Mouse (Mus musculus) G1E (cell line): ENCODE data around the gene Rbm48. TPM values are rescaled to one million over a fixed set of nuclear protein-coding genes. Genes with fewer than 3 reads are reported as not detected.

Source experiments
- ATAC-seq: 2 replicates; pipeline ENCODE4 v1.8.0; 2016; ENCODE audit warnings: mild to moderate bottlenecking; ENCODE audit not compliant: insufficient number of reproducible peaks, poor library complexity, low FRiP score, severe bottlenecking; ENCODE audit errors: extremely low read depth
- DNase-seq: peaks from one replicate; pipeline ENCODE4 v3.0.0; 2012; ENCODE audit warnings: low spot score
- H3K27me3 ChIP-seq: 2 replicates; pipeline ENCODE4 v1.6.1; 2012; ENCODE audit warnings: mild to moderate bottlenecking, low read length, inconsistent platforms; ENCODE audit not compliant: insufficient read depth
- H3K36me3 ChIP-seq: replicated peaks from 2 replicates; pipeline ENCODE3; 2012; ENCODE audit warnings: mild to moderate bottlenecking, inconsistent platforms
- H3K4me1 ChIP-seq: 2 replicates; pipeline ENCODE4 v1.6.1; 2012; ENCODE audit warnings: low read depth, low read length, inconsistent platforms, mixed read lengths; ENCODE audit not compliant: insufficient read depth
- H3K4me3 ChIP-seq: 2 replicates; pipeline ENCODE4 v1.5.1; 2012; ENCODE audit warnings: low read depth, mild to moderate bottlenecking, inconsistent platforms, low read length, moderate library complexity, mixed read lengths
- H3K9me3 ChIP-seq: replicated peaks from 2 replicates; pipeline ENCODE4 v1.6.1; 2012; ENCODE audit warnings: inconsistent platforms
- CTCF ChIP-seq: IDR thresholded peaks from 2 replicates; pipeline ENCODE4 v1.5.1; 2012; ENCODE audit warnings: low read depth, low read length, inconsistent platforms, mixed read lengths
- GATA1 ChIP-seq: IDR thresholded peaks from 2 replicates; pipeline ENCODE4 v1.6.1; 2012; ENCODE audit warnings: borderline replicate concordance, low read length, inconsistent platforms, mixed read lengths
- GATA2 ChIP-seq: IDR thresholded peaks from 2 replicates; pipeline ENCODE4 v1.6.1; 2012; ENCODE audit warnings: low read depth, low read length, inconsistent platforms, borderline replicate concordance
- POLR2AphosphoS5 ChIP-seq: IDR thresholded peaks from 2 replicates; pipeline ENCODE4 v1.6.1; 2012; ENCODE audit warnings: low read depth, low read length, inconsistent platforms; ENCODE audit not compliant: insufficient replicate concordance
- TAL1 ChIP-seq: conservative IDR thresholded peaks from 2 replicates; pipeline ENCODE4 v1.6.1; 2012; ENCODE audit warnings: low read depth, low read length, inconsistent platforms, mixed read lengths
- polyA plus RNA-seq: library from polyadenylated mRNA; stranded (reverse); fragments of >175 nt; gene quantifications from 2 replicates; pipeline ENCODE4 v1.2.3, GENCODE M21; 2012
- total RNA-seq, 2 experiments: library from RNA; stranded (forward) in 1 of 2; stranded (reverse) in 1 of 2; fragments of 200-1000 nt in 1 of 2; fragments of >200 nt in 1 of 2; fragmentation: Nextera tagmentation in 1 of 2; gene quantifications; 2 replicates each; pipeline ENCODE4 v1.2.3; 2014 to 2017

Gene Rbm48
- total RNA-seq (2014; fragmentation: Nextera tagmentation), result 21.6 and 60.5 TPM in 2 replicates
- total RNA-seq (2017), result 28.9 and 38.8 TPM in 2 replicates
- 2.8 and 4.0 TPM in 2 replicates for polyA plus RNA-seq

DNA sequence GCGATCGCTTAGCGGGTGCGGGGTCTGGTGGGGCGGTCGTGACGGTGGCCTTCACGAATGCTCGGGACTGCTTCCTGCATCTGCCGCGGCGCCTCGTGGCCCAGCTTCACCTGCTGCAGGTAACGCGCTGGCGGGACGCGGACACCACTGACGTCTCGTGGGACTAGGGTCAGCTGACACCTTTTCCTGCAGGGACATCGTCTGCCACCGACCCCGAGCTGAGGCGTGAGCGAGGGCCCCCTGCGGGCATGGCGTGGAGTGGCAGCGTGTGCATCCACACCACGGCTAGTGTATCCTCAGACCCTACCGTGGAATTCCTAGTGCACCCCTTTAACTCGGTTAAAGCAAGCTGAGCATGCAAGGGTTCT, at the start of gene Rbm48:
TSS of gene Rbm48 (minus strand) at position 187 of the 368 bp plus-strand sequence.
- Histone ChIP-seq H3K4me1 (peaks cover 34% of the 10 kb centered on the region), H3K9me3 (no peaks in the 10 kb centered on the region), H3K4me3 (peak within 1 kb of the TSS; percentile 82), H3K27me3 (no peaks in the 10 kb centered on the region), H3K36me3 (peaks cover 53% of the 10 kb centered on the region)
- DNase-seq (peak; percentile 77), ATAC-seq (peak; percentile 45)
- TF ChIP-seq CTCF (peak; percentile 85), GATA2 (no peak)

- no peak for DNase-seq
- TF ChIP-seq TAL1 (no peak), GATA1 (no peak), GATA2 (no peak), CTCF (no peak), POLR2AphosphoS5 (no peak)
- Histone ChIP-seq H3K9me3 (no peaks in the 10 kb centered on the region), H3K4me1 (peaks cover 26% of the 10 kb centered on the region), H3K4me3 (peak overlapping the region; percentile 19; the same call in 1 of the 2 replicates), H3K27me3 (no peaks in the 10 kb centered on the region), H3K36me3 (peaks cover 47% of the 10 kb centered on the region)
- ATAC-seq, result no peak
Measured at GRCm38 (mm10) chr5:3645326-3645725, 48.9 kb upstream of the Rbm48 start.

DNA sequence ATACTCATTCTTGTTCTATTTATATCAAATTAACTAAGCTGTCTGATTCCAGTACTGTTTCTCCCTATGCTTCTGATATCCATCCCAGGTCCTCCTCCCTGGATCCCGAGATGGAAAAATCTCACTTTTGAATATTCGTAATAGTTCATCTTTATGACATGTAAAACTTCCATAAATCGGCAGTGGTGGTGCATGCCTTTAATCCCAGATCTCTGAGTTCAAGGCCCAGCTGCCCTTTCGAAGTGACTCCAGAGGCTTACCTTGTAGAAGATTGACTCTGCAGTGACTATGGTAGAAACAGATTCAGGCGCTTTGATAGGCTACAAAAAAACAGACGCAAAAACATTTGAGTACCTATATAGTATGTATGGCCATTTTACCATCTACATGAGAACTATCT, 48.2 kb upstream of the Rbm48 start:
- H3K36me3 ChIP-seq, result peaks cover 49% of the 10 kb centered on the region
- no peaks in the 10 kb centered on the region for H3K9me3 ChIP-seq
- DNase-seq, result no peak
- no peak overlapping the region for H3K4me3 ChIP-seq
- no peaks in the 10 kb centered on the region for H3K27me3 ChIP-seq
- no peak for ATAC-seq
- peaks cover 21% of the 10 kb centered on the region for H3K4me1 ChIP-seq
- no peak for TF ChIP-seq CTCF
- TF ChIP-seq POLR2AphosphoS5, result no peak
- no peak for TF ChIP-seq GATA2
- TF ChIP-seq TAL1, result no peak
- no peak for TF ChIP-seq GATA1

GRCm38 (mm10) chr5:3635286-3635685, 38.9 kb upstream of the Rbm48 start:
- H3K9me3 ChIP-seq, result no peaks in the 10 kb centered on the region

GRCm38 (mm10) chr5:3633951-3634350, 37.6 kb upstream of the Rbm48 start:
- ATAC-seq (no peak), DNase-seq (no peak)
- Histone ChIP-seq H3K4me1 (peaks cover 18% of the 10 kb centered on the region), H3K9me3 (no peaks in the 10 kb centered on the region), H3K4me3 (no peak overlapping the region), H3K36me3 (peaks cover 65% of the 10 kb centered on the region), H3K27me3 (no peaks in the 10 kb centered on the region)
- TF ChIP-seq CTCF (peak; percentile 46; the same call in 1 of the 2 replicates), GATA2 (no peak), GATA1 (no peak), POLR2AphosphoS5 (no peak)

More at GRCm38 (mm10) chr5:3635286-3635685, 38.9 kb upstream of the Rbm48 start:
- H3K27me3 ChIP-seq, result no peaks in the 10 kb centered on the region
- ATAC-seq (no peak), DNase-seq (no peak)
- TF ChIP-seq TAL1 (no peak), POLR2AphosphoS5 (no peak), CTCF (no peak), GATA2 (no peak), GATA1 (no peak)
- H3K36me3 ChIP-seq, result peaks cover 60% of the 10 kb centered on the region
- peaks cover 16% of the 10 kb centered on the region for H3K4me1 ChIP-seq
- no peak overlapping the region for H3K4me3 ChIP-seq

GRCm38 (mm10) chr5:3633315-3633714, 36.9 kb upstream of the Rbm48 start:
- no peak for TF ChIP-seq GATA1
- TF ChIP-seq GATA2, result no peak
- TF ChIP-seq CTCF, result no peak
- TF ChIP-seq TAL1, result no peak
- no peak for TF ChIP-seq POLR2AphosphoS5

DNA sequence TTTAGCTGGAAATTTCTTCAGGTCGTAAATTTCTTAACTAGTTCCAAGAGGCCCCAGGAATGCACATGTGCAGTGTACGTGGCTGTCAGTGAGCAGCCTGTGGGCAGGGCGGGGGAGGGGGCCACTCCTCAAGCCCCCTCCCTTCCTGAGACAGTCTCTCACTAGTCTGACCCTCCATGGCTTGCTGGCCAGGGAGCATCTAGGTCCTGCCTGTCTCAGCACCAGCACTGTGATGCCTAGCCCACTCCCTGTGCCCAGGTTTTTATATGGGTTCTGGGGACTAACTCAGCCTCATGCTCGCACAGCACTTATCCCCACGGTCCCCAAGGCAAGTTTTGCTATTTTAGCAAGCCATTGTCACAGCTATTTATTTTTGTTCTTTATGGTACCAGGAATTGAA, 35.9 kb upstream of the Rbm48 start:
- no peak for TF ChIP-seq CTCF
- TF ChIP-seq POLR2AphosphoS5, result no peak
- no peak for TF ChIP-seq GATA1
- TF ChIP-seq GATA2, result no peak
- no peak for TF ChIP-seq TAL1
- Histone ChIP-seq H3K27me3 (no peaks in the 10 kb centered on the region), H3K36me3 (peaks cover 67% of the 10 kb centered on the region), H3K4me1 (peaks cover 18% of the 10 kb centered on the region), H3K9me3 (no peaks in the 10 kb centered on the region), H3K4me3 (no peak overlapping the region)
- ATAC-seq, result no peak
- DNase-seq, result no peak

More at GRCm38 (mm10) chr5:3633315-3633714, 36.9 kb upstream of the Rbm48 start:
- peaks cover 66% of the 10 kb centered on the region for H3K36me3 ChIP-seq
- ATAC-seq (no peak), DNase-seq (no peak)
- H3K27me3 ChIP-seq, result no peaks in the 10 kb centered on the region
- H3K4me1 ChIP-seq, result peaks cover 18% of the 10 kb centered on the region
- H3K4me3 ChIP-seq, result no peak overlapping the region
- no peaks in the 10 kb centered on the region for H3K9me3 ChIP-seq
